Mouse (Mus musculus) forebrain, embryonic 16.5 days (tissue): ENCODE measurements around the gene Ppp1cc. TPM values are rescaled to one million over a fixed set of nuclear protein-coding genes. Genes with fewer than 3 reads are reported as not detected.

Experiments used
- ATAC-seq: fragments of 200-750 bp; cut with Nextera tagmentation; 2 replicates; pipeline ENCODE4 v1.8.0; 2017; ENCODE audit warnings: mild to moderate bottlenecking, moderate library complexity
- H3K27ac ChIP-seq: fragments of 300-500 bp; sonication (generic); 2 replicates; pipeline ENCODE4 v1.5.1; 2014; ENCODE audit warnings: low read length, control low read depth
- H3K27me3 ChIP-seq: fragments of 300-500 bp; sonication (generic); replicated peaks from 2 replicates; pipeline ENCODE4 v1.6.1; 2014; ENCODE audit warnings: low read length; ENCODE audit not compliant: control insufficient read depth, insufficient read depth
- H3K36me3 ChIP-seq: fragments of 300-500 bp; sonication (generic); 2 replicates; pipeline ENCODE4 v1.6.1; 2014; ENCODE audit not compliant: control insufficient read depth, insufficient read depth
- H3K4me1 ChIP-seq: fragments of 300-500 bp; sonication (generic); replicated peaks from 2 replicates; pipeline ENCODE4 v1.6.1; 2014; ENCODE audit warnings: low read length; ENCODE audit not compliant: control insufficient read depth, insufficient read depth
- H3K4me2 ChIP-seq: fragments of 300-500 bp; sonication (generic); 2 replicates; pipeline ENCODE4 v1.6.1; 2014; ENCODE audit warnings: mild to moderate bottlenecking, low read length, control low read depth
- H3K4me3 ChIP-seq: fragments of 300-500 bp; sonication (generic); replicated peaks from 2 replicates; pipeline ENCODE4 v1.5.1; 2014; ENCODE audit warnings: mild to moderate bottlenecking, low read length, control low read depth
- H3K9ac ChIP-seq: fragments of 300-500 bp; sonication (generic); replicated peaks from 2 replicates; pipeline ENCODE4 v1.6.1; 2014; ENCODE audit warnings: low read depth, low read length, control low read depth
- H3K9me3 ChIP-seq: fragments of 300-500 bp; sonication (generic); 2 replicates; pipeline ENCODE4 v1.6.1; 2016; ENCODE audit warnings: low read length; ENCODE audit not compliant: control insufficient read depth
- WGBS: fragments of 180-500 bp; shearing (Covaris S2); extraction: QIAGEN DNeasy Blood & Tissue Kit; methylation state at CpG from one replicate; pipeline ENCODE4 v1.1.7; 2014; 5-methylcytosine and 5-hydroxymethylcytosine counted together
- polyA plus RNA-seq: library from polyadenylated mRNA; unstranded; fragments of >200 nt; fragmentation: Nextera tagmentation; extraction: Ambion mirVana; gene quantifications from 2 replicates; pipeline ENCODE4 v1.2.1, GENCODE M21; 2015

Gene Ppp1cc
- polyA plus RNA-seq, 1 experiment from 2014 or later = 252 TPM

- Histone ChIP-seq H3K27ac (peak overlapping the region; percentile 83), H3K4me3 (peak overlapping the region; percentile 99), H3K4me1 (peaks cover 50% of the 10 kb centered on the region), H3K27me3 (no peaks in the 10 kb centered on the region), H3K9me3 (no peaks in the 10 kb centered on the region), H3K9ac (peak overlapping the region; percentile 89), H3K4me2 (peak overlapping the region; percentile 91), H3K36me3 (peaks cover 3% of the 10 kb centered on the region; the same call in 1 of the 2 replicates)
- ATAC-seq = peak; percentile 34
- 2% methylated on average over 41 of the region's 42 CpGs for WGBS
Measured at GRCm38 (mm10) chr5:122158557-122159515, 758 bp downstream of the Ppp1cc start.

GRCm38 (mm10) chr5:122163194-122163593 lies 5.1 kb downstream of the Ppp1cc start:
- WGBS = 54% methylated on average over 6 of the region's 6 CpGs

GRCm38 (mm10) chr5:122164011-122164410 lies 5.9 kb downstream of the Ppp1cc start:
- no peaks in the 10 kb centered on the region for H3K27me3 ChIP-seq
- 0 out of 2 replicates have a peak overlapping the region, but pooled peaks have one; percentile 7 for H3K4me2 ChIP-seq
- ATAC-seq = no peak
- 61% methylated on average over 3 of the region's 3 CpGs for WGBS
- H3K9ac ChIP-seq = no peak overlapping the region
- no peak overlapping the region for H3K4me3 ChIP-seq
- H3K9me3 ChIP-seq = no peaks in the 10 kb centered on the region
- peaks cover 86% of the 10 kb centered on the region for H3K4me1 ChIP-seq
- peaks cover 11% of the 10 kb centered on the region; the same call in 1 of the 2 replicates for H3K36me3 ChIP-seq
- 0 out of 2 replicates have a peak overlapping the region, but pooled peaks have one; percentile 14 for H3K27ac ChIP-seq

More at GRCm38 (mm10) chr5:122163194-122163593, 5.1 kb downstream of the Ppp1cc start:
- no peak overlapping the region for H3K4me2 ChIP-seq
- peaks cover 5% of the 10 kb centered on the region; the same call in 1 of the 2 replicates for H3K36me3 ChIP-seq
- no peak overlapping the region for H3K9ac ChIP-seq
- no peaks in the 10 kb centered on the region for H3K27me3 ChIP-seq
- no peak for ATAC-seq
- no peak overlapping the region for H3K4me3 ChIP-seq
- H3K4me1 ChIP-seq = peaks cover 86% of the 10 kb centered on the region
- H3K9me3 ChIP-seq = no peaks in the 10 kb centered on the region
- H3K27ac ChIP-seq = no peak overlapping the region

DNA sequence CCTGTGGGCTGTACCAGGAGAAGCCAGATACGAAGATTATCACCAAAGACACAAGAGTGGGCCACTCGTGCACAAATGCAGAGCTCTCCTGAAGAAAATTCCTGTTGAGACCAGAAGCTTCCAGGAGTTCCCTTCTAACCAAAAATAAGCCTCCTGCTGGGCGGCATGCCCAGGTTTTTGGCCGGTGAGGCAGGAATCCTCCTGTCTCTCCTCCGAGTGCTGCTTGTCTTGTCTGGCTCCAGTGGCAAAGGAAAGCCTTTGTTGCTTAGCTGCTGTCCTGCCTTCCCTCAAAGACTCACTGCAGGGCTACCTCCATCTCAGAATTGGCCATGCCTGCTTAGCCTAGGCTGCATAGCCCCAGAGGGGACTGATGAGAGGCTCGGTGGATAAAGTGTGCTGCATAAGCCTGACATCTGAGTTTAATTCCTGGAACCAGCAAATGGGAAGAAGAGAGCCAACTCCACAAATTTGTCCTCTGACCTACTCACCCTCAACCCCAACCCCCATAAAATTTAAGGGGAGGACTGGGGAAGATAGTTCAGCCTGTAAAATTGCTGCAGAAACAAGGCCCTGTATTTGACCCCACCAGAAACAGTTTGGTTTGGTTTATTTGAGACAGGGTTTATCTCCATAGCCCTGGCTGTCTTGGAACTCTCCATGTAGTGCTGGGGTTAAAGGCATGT lies 7.3 kb downstream of the Ppp1cc start:
- H3K4me3 ChIP-seq = no peak overlapping the region
- H3K36me3 ChIP-seq = peaks cover 19% of the 10 kb centered on the region
- H3K9ac ChIP-seq = peak overlapping the region; percentile 37
- no peaks in the 10 kb centered on the region for H3K27me3 ChIP-seq
- H3K27ac ChIP-seq = peak overlapping the region; percentile 50
- no peaks in the 10 kb centered on the region for H3K9me3 ChIP-seq
- ATAC-seq = no peak
- H3K4me2 ChIP-seq = no peak overlapping the region
- 42% methylated on average over 6 of the region's 6 CpGs for WGBS
- H3K4me1 ChIP-seq = peaks cover 74% of the 10 kb centered on the region

DNA sequence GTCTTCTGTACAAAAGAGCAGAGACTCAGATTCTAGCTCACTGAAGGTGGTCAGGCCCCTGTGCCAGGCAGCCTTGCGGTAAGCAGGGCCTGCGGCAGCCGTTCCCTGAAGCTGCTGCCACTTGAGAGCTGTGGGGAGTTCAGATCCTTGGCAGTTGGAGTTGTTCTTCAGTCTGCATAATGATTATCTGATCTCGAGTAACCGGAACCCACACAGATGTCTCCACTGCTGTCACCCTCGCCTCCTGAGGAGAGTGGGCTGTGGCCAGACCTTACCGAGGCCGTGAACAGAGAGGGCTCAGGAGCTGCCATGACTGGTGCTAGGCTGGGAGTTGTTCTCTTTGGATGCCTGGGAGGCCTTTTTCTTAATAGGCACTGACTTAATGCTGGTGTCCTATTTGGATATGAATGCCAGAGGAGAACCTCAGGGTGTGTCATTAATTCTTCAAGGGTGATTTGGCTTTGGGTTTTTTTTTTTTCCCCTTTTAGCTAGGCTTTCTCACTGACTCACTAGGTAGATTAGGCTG lies 8.6 kb downstream of the Ppp1cc start:
- peaks cover 61% of the 10 kb centered on the region for H3K4me1 ChIP-seq

DNA sequence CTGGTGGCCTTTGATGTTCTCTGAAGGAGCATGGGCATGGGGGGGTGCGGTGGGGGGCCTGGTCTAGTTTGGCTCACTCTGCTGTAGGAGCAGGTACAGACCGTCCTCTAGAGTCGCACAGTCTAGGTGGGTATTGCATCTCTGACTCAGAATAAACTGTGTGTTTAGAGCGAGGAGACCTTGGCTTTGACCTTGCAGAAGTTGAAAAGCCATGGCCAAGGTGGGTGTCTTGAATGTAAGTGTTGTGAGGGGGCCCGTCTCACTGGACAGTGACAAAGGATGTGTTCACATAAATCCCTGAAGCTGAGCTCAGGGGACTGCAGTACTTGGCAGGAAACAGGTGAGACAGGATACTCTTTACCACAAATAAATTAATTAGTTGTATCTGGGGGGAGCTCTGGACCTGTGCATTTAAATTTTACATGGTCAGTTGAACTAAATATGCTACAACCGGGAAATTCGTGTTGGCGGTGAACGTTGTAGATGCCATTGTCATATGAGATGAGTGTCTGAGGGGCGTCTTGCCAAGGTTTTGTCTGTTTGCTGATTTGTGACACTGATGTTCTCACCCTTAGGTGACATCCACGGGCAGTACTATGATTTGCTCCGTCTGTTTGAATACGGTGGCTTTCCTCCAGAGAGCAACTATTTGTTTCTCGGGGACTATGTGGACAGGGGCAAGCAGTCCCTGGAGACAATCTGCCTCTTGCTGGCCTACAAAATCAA lies 10.4 kb downstream of the Ppp1cc start:
- H3K36me3 ChIP-seq = peaks cover 37% of the 10 kb centered on the region

More for the DNA sequence above, 8.6 kb downstream of the Ppp1cc start:
- H3K27me3 ChIP-seq = no peaks in the 10 kb centered on the region
- 21% methylated on average over 8 of the region's 8 CpGs for WGBS
- peaks cover 28% of the 10 kb centered on the region for H3K36me3 ChIP-seq
- H3K4me2 ChIP-seq = peak overlapping the region; percentile 31
- H3K27ac ChIP-seq = peak overlapping the region; percentile 71
- peak overlapping the region; percentile 42 for H3K9ac ChIP-seq
- H3K4me3 ChIP-seq = peak overlapping the region; percentile 17; the same call in 1 of the 2 replicates
- peak; percentile 25; the same call in 1 of the 2 replicates for ATAC-seq
- no peaks in the 10 kb centered on the region for H3K9me3 ChIP-seq

GRCm38 (mm10) chr5:122171058-122171457 lies 13.0 kb downstream of the Ppp1cc start:
- no peak overlapping the region for H3K4me2 ChIP-seq
- peaks cover 18% of the 10 kb centered on the region for H3K4me1 ChIP-seq
- H3K27ac ChIP-seq = no peak overlapping the region
- H3K9ac ChIP-seq = no peak overlapping the region
- ATAC-seq = no peak
- 88% methylated on average over 8 of the region's 8 CpGs for WGBS
- H3K27me3 ChIP-seq = no peaks in the 10 kb centered on the region
- no peak overlapping the region for H3K4me3 ChIP-seq
- no peaks in the 10 kb centered on the region for H3K9me3 ChIP-seq
- peaks cover 40% of the 10 kb centered on the region for H3K36me3 ChIP-seq

More for the DNA sequence above, 10.4 kb downstream of the Ppp1cc start:
- Histone ChIP-seq H3K27me3 (no peaks in the 10 kb centered on the region), H3K4me3 (no peak overlapping the region), H3K9me3 (no peaks in the 10 kb centered on the region), H3K27ac (no peak overlapping the region), H3K9ac (no peak overlapping the region), H3K4me2 (no peak overlapping the region), H3K4me1 (peaks cover 43% of the 10 kb centered on the region)
- ATAC-seq = no peak
- 90% methylated on average over 13 of the region's 14 CpGs for WGBS

- 79% methylated on average over 2 of the region's 2 CpGs for WGBS
- H3K9me3 ChIP-seq = no peaks in the 10 kb centered on the region
- H3K4me2 ChIP-seq = no peak overlapping the region
- H3K4me3 ChIP-seq = no peak overlapping the region
- H3K4me1 ChIP-seq = no peaks in the 10 kb centered on the region
- no peak for ATAC-seq
- H3K27me3 ChIP-seq = no peaks in the 10 kb centered on the region
- H3K27ac ChIP-seq = no peak overlapping the region
- peaks cover 28% of the 10 kb centered on the region for H3K36me3 ChIP-seq
- no peak overlapping the region for H3K9ac ChIP-seq
Measured at GRCm38 (mm10) chr5:122175402-122175801, 17.3 kb downstream of the Ppp1cc start.
